Mouse (Mus musculus) cortical plate, adult 2 months (tissue): ENCODE measurements around the gene Rhoa.

Experiments
- CTCF ChIP-seq: fragments of 200-500 bp; IDR thresholded peaks from 2 replicates; pipeline ENCODE4 v1.5.1; 2011; ENCODE audit warnings: mild to moderate bottlenecking, control low read depth, low read length; ENCODE audit not compliant: insufficient read depth; ENCODE audit errors: extremely low read depth
- POLR2A ChIP-seq: fragments of 200-500 bp; IDR thresholded peaks from 2 replicates; pipeline ENCODE4 v1.6.1; 2011; ENCODE audit warnings: mild to moderate bottlenecking, low read length, control low read depth; ENCODE audit not compliant: insufficient read depth; ENCODE audit errors: extremely low read depth

DNA sequence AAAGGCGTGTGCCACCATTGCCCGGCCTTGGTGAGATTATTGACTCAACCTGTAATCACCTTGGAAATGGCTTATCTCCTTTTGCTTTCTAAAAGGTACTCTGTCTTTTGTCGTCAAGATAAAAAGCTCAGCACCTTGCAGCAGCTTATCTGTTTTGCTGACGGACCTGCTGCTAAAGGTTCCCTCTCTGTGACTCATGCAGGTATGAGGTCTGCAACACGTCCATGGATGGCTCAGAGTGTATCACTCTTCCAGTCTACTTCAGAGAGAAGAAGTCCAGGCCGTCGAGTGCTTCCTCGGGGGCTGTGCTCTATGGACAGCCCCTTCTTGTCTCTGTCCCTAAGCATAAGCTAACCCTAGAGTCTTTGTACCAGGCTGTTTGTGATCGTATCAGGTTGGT, 72.3 kb downstream of the Rhoa start:
- no peak for TF ChIP-seq POLR2A
- no peak for TF ChIP-seq CTCF
